Mouse (Mus musculus) limb, embryonic 15.5 days (tissue): Measurements from ENCODE around the gene Abo. TPM values are rescaled to one million over a fixed set of nuclear protein-coding genes. Genes with fewer than 3 reads are reported as not detected.

Source experiments
- ATAC-seq: fragments of 200-750 bp; cut with Nextera tagmentation; 2 replicates; pipeline ENCODE4 v1.8.0; 2017; ENCODE audit warnings: low read depth, moderate TSS enrichment; ENCODE audit not compliant: insufficient number of reproducible peaks, low FRiP score, low TSS enrichment
- H3K27ac ChIP-seq: fragments of 300-500 bp; sonication (generic); 2 replicates; pipeline ENCODE4 v1.5.1; 2015; ENCODE audit warnings: moderate library complexity, mild to moderate bottlenecking, inconsistent platforms
- H3K27me3 ChIP-seq: fragments of 300-500 bp; sonication (generic); 2 replicates; pipeline ENCODE4 v1.6.1; 2015; ENCODE audit warnings: inconsistent platforms
- H3K36me3 ChIP-seq: fragments of 300-500 bp; sonication (generic); 2 replicates; pipeline ENCODE4 v1.6.1; 2015; ENCODE audit warnings: inconsistent platforms
- H3K4me1 ChIP-seq: fragments of 300-500 bp; sonication (generic); 2 replicates; pipeline ENCODE4 v1.6.1; 2015; ENCODE audit warnings: inconsistent platforms
- H3K4me2 ChIP-seq: fragments of 300-500 bp; sonication (generic); 2 replicates; pipeline ENCODE4 v1.6.1; 2015; ENCODE audit warnings: mild to moderate bottlenecking, inconsistent platforms
- H3K4me3 ChIP-seq: fragments of 300-500 bp; sonication (generic); 2 replicates; pipeline ENCODE4 v1.5.1; 2015; ENCODE audit warnings: mild to moderate bottlenecking, inconsistent platforms
- H3K9ac ChIP-seq: fragments of 300-500 bp; sonication (generic); 2 replicates; pipeline ENCODE4 v1.6.1; 2015; ENCODE audit warnings: inconsistent platforms
- H3K9me3 ChIP-seq: fragments of 300-500 bp; sonication (generic); 2 replicates; pipeline ENCODE4 v1.6.1; 2016; ENCODE audit warnings: inconsistent platforms
- WGBS: fragments of 180-500 bp; shearing (Covaris S2); methylation state at CpG from one replicate; pipeline ENCODE4 v1.1.7; 2015; 5-methylcytosine and 5-hydroxymethylcytosine counted together
- polyA plus RNA-seq: library from polyadenylated mRNA; unstranded; fragments of >200 nt; fragmentation: Nextera tagmentation; extraction: Ambion mirVana; gene quantifications from 2 replicates; pipeline ENCODE4 v1.2.1, GENCODE M21; 2015

The Abo gene
- polyA plus RNA-seq, 1 experiment from 2014 or later: not detected

DNA sequence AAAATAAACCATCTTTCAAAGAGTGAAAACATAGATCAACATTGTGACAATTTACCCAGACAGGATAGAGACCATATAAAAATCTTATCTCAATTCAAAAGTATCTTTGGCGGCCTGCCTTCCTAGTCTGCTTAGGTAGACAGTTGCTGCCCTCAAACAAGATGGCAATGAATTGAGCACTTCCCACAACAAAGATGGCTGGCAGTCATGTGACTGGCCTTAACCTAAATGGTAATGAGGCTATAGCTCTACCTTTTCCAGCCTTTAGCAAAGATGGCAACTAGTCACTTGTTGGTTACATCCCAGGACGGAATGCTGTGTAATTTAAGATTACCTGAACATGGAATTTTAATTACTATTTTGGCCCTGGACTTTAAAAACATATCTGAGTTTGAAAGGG is 32.3 kb downstream of the Abo start:
- Histone ChIP-seq H3K36me3 (no peaks in the 10 kb centered on the region), H3K4me2 (no peak overlapping the region), H3K4me1 (no peaks in the 10 kb centered on the region), H3K27ac (no peak overlapping the region), H3K9me3 (no peaks in the 10 kb centered on the region), H3K4me3 (no peak overlapping the region), H3K27me3 (no peaks in the 10 kb centered on the region), H3K9ac (no peak overlapping the region)
- 79% methylated on average over 2 of the region's 2 CpGs for WGBS
- ATAC-seq: no peak

DNA sequence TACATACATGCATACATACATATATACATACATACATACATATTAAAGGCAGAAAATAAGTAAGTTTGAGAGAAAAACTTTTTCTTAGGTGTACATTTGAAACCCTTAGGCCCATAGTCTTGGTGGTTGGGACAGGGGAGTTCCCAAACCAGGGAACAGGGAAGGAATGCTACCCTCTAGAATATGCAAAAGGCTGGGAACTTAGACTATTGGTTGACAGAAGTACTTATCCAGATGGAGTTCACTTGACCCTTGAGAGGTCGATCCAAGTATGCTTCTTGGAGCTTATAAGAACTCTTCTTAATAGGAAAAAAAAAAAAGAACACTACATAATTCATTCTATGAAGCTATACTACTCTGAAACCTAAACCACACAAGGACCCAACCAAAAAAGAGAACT is 36.7 kb downstream of the Abo start:
- ATAC-seq: no peak
- H3K4me1 ChIP-seq: no peaks in the 10 kb centered on the region
- no peaks in the 10 kb centered on the region for H3K27me3 ChIP-seq
- H3K4me3 ChIP-seq: no peak overlapping the region
- H3K27ac ChIP-seq: no peak overlapping the region
- H3K4me2 ChIP-seq: no peak overlapping the region
- no peaks in the 10 kb centered on the region for H3K36me3 ChIP-seq
- H3K9ac ChIP-seq: no peak overlapping the region
- H3K9me3 ChIP-seq: no peaks in the 10 kb centered on the region
- WGBS: 83% methylated on average over 1 of the region's 1 CpGs

DNA sequence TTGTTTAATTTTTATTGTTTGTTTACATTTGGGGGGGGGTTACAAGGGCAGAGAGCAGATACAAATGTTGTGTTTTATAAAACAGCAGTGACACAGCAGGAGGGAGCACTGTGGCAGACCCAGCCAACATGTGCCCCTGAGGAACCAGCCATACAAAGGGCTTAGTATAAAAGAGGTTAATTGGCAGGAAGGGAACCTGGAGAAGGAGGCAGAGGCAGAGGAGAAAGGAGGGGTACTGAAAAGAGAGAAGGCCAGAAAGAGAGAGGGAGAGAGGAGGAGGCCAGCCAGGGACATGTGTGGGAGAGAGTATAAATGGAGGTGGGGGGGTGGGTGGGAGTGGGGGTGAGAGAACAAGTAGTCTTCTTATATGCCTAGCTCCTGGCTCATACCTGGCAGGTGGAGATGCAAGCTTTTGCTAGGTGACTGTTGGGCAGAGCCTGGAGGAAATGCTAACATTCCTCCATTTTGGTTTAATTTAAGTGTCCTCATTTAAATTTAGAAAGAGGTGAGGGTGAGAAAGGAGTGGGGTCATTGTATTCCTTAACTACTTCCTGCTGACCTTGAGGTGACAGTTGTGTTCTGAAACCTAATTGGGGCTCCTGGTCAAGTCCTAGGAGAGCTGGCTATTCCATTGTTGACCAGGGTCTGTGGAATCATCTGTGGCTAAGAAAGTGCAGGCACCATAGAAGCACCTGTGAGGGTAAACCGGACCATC is 37.4 kb downstream of the Abo start:
- 91% methylated on average over 1 of the region's 1 CpGs for WGBS
- no peak for ATAC-seq
- Histone ChIP-seq H3K4me3 (no peak overlapping the region), H3K4me1 (no peaks in the 10 kb centered on the region), H3K27me3 (no peaks in the 10 kb centered on the region), H3K36me3 (no peaks in the 10 kb centered on the region), H3K9ac (no peak overlapping the region), H3K4me2 (no peak overlapping the region), H3K9me3 (no peaks in the 10 kb centered on the region), H3K27ac (no peak overlapping the region)

Other genes with a start within 250 kb of the Abo start
- 32.0 and 42.8 TPM in 2 replicates for gene Fam69b, start 236.5 kb downstream of the Abo start, polyA plus RNA-seq
- not detected in 2 replicates for gene Lcn4, start 193.7 kb downstream of the Abo start, polyA plus RNA-seq
- 26.2 and 27.2 TPM in 2 replicates for gene Surf6, start 37.9 kb upstream of the Abo start, polyA plus RNA-seq
- 48.3 and 59.8 TPM in 2 replicates for gene Med22, start 45.7 kb upstream of the Abo start, polyA plus RNA-seq
- gene Rpl7a, start 45.8 kb upstream of the Abo start, polyA plus RNA-seq: 544 and 594 TPM in 2 replicates
- gene Surf2, start 51.4 kb upstream of the Abo start, polyA plus RNA-seq: 32.4 and 41.0 TPM in 2 replicates
- 58.0 and 61.3 TPM in 2 replicates for gene Surf1, start 51.6 kb upstream of the Abo start, polyA plus RNA-seq
- gene Surf4, start 68.9 kb upstream of the Abo start, polyA plus RNA-seq: 323 and 330 TPM in 2 replicates
- 0.06 and 0.17 TPM in 2 replicates for gene Stkld1, start 69.1 kb upstream of the Abo start, polyA plus RNA-seq
- 45.2 and 45.9 TPM in 2 replicates for gene Rexo4, start 99.4 kb upstream of the Abo start, polyA plus RNA-seq
- 0.06 TPM in 1 of 2 replicates, not detected in the other for gene Adamts13, start 108.4 kb upstream of the Abo start, polyA plus RNA-seq
- gene Cacfd1, start 144.9 kb upstream of the Abo start, polyA plus RNA-seq: 72.3 and 79.5 TPM in 2 replicates
- gene Slc2a6, start 163.0 kb upstream of the Abo start, polyA plus RNA-seq: 0.63 and 1.0 TPM in 2 replicates
- 36.7 and 79.4 TPM in 2 replicates for gene Mymk, start 207.2 kb upstream of the Abo start, polyA plus RNA-seq
- 9.1 and 11.7 TPM in 2 replicates for gene Adamtsl2, start 214.4 kb upstream of the Abo start, polyA plus RNA-seq